Mouse (Mus musculus) gastrocnemius, postnatal 25 days (tissue): ENCODE results near the gene Nog. TPM values are rescaled to one million over a fixed set of nuclear protein-coding genes. Genes with fewer than 3 reads are reported as not detected.

Experiments
- DNase-seq: peaks from one replicate; pipeline ENCODE4 v3.0.0; 2022
- long read RNA-seq, 2 experiments: library from polyadenylated mRNA; stranded (forward); transcript quantifications; one replicate each; pipeline ENCODE4 v2.0.0; 2021
- total RNA-seq, 2 experiments: library from RNA; stranded (reverse); gene quantifications; 1 replicate in 1 of 2; 2 replicates in 1 of 2; pipeline ENCODE4 v1.2.3; 2021

Gene Nog
- 1 to 10 TPM; 1.6 TPM for total RNA-seq
- long read RNA-seq, experiment 1, partial matches to known transcripts = 0 of 2 reads
- long read RNA-seq, experiment 1, other reads (novel, unspliced or antisense) = 0 of 2 reads
- long read RNA-seq, experiment 2, partial matches to known transcripts = 0 of 1 reads
- long read RNA-seq, experiment 2, other reads (novel, unspliced or antisense) = 0 of 1 reads

DNA sequence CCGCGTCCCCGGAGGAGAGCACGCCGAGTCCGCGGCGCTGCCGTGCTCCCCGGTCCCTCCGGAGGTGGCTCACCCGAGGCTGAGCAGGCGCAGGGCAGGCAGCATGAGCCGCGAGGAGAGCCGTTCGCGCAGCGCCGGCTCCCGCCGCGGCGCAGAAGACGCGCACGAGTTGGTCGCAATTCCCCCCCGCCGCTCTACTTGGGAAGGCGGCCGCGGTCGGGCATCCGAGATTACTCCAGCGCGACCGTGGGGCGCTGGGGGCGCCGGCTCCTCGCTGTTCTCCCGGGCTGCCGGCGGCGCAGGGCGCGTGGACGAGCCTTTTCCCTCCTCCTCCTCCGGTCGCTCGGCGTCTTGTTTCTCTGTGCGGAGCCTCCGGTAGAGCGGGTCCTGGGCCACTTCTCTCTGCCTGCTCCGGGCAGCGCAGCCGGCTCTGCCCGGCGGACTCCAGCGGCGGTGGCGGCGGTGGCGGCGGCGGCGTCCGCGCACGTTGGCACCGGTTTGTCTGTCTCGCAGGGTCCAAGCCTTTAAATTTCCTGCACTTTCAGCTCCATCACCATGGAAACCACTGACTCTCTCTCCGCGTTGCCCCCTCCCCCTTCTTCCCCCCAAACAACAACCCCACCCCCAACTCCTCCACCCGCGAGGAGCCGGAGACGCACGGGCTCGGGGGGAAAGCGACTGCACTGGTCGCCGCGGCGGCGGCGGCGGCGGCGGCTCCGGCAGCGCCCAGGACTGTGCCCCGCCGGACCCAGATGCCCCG, at the start of gene Nog:
Gene Nog, minus strand, starts transcription at position 277 of the 760 bp plus-strand sequence.
- DNase-seq = peak; percentile 23

DNA sequence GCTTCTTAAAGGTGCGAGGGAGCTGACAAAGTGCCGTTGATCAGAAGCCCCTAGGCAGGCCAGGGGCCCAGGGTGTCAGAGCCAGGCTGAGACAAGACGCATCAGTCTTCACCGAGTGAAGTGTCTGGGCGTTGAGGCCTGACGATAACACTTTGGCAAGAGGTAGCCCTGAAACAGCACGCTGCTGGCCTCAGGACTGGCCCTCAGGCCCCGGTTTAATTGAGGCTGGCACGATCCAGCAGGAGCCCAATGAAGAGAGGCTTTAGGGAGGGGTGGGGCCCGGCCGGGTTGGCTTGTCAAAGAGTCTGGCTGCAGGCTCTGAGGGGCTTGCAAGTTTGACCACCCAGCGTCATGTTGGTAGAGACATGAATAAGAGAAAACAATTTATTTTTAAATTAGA, 38.1 kb upstream of the Nog start:
- no peak for DNase-seq

DNA sequence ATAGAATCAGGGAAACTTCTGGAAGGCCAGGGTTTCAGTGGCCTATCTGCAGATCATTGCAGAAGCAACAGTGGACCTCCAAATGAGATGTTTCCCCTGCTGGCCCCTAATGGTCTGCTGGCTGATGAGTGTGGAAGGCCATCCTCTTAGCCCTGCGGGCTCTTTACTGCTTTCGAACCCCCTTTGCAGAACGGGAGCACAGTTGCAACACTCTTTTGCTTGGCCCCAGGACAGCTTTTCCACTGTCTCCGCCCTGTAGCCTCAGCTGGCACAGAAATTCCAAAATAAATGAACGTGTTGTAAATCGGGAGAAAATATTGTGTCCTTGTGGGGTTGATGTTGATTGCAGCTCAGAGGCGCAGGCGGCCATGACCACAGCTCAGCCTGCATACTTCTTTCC, 37.7 kb upstream of the Nog start:
- no peak for DNase-seq

DNA sequence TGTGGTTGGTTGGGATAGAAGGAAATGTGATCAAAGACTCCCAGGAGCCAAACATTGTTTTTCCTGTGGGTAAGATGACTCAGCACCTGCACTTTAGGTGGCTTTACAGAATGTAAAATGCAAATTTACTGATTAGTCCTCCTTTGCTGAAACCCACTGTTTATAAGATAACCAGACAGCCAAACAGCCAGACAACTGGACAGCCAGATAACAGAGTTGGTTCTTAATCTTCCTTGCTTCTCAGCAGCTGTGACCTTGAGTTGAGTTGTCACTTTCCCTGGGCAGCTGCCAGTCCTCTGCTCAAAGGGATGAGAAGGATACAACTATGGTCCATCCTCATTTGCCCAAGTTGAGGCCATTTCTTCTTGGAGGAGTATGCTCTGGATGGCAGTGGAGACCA, 35.8 kb upstream of the Nog start:
- no peak for DNase-seq

DNA sequence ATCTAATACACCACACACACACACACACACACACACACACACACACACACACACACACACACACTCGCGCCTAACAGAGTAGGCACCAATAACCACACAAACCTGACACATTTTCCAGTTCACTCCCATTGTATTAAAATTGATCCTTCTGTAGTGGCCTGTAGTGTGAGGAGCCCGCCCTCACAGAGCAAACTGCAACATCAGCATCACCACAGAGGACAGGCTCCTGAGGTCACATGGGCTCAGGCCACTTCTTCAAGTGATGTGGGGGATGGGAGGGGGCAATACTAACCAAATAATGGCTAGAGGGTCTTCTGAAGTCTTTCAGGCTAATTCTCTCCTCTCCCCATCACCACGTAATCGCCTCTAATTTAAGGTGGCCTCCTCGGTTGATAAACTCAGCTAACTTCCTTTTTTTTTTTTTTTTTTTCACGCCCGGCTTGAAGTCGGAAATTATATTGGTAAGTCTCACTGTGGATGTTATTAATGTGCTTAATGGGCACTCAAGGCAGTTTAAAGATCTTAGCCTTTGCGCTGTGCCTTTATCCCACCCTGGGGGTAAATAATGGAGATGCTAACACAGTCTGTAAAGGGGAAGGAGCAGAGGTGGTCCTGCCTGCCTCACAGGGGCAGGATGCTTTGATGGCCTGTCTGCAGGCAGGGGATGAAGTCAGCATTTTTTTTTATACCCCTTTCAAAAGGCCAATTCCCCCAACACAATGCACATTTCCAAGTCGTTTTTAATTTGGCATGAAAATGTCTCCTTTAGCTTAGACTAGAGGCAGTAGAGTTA, 25.2 kb upstream of the Nog start:
- no peak for DNase-seq

DNA sequence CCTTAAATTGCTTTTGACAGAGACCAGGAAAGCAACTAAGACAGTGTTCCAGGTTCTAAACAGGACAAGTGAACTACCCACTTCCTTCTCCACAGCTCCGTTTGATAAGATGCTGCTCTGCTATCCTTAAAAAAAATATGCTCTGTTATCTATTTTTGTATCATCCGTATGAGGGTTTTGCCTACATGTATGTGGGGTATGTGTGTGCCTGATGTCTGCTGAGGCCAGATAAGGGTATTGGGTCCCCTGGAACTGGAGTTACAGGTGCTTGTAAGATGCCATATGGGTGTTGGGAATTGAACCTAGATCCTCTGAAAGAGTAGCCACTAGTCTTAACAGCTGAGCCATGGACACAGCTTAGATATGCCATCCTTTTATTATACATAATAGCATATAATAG, 19.6 kb upstream of the Nog start:
- DNase-seq = no peak

DNA sequence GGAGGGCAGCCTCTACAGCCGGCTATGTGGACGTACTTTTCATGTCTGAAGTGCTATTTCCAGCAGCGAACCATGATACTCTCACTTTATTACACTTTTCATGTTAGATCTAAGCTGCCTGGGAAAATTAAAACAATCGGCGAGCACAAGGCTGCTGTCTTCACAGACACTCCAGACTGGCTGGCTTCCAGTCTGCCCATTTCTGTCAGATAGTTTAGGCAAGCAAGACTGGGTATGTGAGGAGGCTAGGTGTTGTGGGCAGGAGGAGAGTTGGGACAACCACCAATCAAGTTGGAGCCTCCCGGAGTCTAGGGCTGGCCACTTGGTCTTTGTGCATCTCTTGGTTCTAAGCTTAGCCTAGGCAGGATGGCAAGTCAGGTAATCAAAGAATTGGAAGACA, 17.5 kb upstream of the Nog start:
- no peak for DNase-seq

DNA sequence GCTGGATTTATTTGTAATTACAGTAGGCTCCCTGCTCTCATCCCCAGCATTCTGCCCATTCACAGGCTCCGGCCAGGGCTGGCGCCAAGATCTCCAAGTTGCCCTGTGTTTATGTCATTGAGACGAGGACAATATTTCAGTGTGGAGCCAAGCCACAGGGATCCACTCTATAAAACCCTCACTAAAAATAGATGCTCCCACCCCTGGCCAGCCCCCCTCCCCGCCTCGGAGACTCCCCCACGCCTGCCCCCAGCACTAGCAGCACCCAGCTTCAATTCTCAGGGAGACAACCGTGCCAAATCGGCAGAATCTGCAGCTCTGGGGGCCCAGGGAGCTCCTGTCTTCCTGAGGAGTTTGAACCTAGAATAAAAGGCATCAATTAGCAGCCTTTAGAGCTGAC, 16.2 kb upstream of the Nog start:
- DNase-seq = no peak

DNA sequence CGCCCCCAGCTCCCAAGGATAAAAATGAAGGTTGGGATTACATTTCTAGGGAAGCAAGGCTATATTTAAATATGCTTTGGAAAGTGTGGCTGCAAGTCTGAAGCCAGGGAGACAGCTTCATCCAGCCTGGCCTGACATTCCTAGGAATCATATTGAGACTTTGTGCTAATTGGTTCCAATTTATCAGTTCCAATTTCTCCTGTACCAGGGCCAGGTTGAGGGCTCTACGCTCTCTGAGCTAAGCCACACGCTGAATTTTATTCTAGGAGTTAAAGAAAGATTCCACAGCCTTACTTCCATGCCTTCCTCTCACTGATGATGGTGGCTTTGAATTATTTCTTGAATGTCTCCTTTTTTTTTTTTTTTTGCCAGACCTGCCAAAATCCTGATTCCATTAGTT, 15.6 kb upstream of the Nog start:
- DNase-seq = no peak

DNA sequence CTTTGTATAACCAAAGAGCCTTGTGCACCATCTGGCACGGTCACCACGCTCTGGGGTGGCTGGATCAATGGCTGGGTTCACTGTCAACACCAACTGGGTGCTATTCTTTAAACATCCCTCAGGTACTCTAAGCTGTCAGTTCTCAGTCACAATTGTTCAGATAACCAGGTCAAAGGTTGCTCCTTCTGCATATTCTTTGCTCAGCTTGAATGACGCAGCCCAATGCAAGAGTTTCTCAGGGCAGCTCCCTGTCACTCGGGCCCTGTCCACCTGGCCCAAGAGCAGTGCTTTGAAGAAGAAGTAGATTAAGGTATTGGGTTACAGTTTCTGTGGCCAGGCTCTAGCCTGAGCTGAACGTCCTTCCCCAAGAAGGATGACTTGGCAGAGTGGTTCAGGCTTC, 12.2 kb upstream of the Nog start:
- DNase-seq = no peak

DNA sequence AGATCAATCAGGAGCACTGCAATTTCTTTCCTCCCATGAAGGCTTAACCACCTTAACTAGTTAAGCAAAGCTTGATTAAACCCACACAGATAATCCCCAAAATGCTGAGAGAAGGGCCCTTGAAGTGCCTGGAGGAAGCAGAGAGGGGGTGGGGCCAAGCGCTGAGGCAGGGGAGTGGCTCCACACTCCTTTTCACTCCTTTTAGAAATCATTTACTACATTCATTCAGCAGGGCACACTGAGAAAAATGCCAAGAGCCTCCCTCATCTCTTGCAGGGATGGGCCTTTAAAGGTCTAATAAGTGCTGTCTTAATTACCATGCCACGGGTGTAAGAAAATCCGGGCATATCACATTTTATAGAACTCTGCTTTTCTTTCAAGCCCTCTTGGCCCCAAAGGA, 10.2 kb upstream of the Nog start:
- DNase-seq = no peak

DNA sequence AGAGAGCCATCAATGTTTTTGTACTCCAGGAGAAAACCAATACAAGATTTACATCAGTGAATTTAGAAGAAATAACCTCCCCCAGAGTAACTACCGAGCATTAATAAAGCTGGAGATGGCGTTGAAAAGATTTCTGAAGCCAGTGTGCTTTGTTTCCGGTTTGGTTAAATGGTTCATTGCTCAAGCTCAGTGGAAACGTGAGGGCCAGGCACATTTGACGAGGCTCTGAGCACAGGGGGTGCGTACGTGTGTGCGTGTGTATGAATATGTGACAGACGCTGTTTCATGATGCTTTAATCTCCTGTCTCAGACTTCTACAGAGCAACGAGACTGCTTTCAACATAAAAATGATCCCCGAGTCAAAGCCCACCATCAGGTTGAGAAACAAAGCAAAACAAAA, 8.1 kb upstream of the Nog start:
- no peak for DNase-seq

DNA sequence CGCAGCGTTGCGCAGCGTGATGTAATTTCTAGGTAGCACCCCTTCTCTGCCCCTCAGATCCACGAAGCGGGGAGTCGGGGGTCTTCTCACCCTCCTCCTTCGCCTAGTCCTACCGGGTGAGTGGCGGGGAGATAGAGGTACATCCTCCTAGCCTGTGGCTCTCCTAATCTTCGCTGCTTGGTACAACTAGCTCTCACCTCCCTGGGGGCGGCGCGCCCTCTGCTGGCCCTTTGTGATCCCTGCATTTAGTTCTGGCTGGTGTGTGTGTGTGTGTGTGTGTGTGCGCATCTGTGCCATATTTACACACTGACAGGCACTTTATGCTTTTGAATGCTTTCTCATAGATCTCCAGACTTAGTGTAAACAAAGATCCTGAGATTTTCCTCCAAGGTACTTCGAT, 1.3 kb upstream of the Nog start:
- DNase-seq = peak; percentile 76

DNA sequence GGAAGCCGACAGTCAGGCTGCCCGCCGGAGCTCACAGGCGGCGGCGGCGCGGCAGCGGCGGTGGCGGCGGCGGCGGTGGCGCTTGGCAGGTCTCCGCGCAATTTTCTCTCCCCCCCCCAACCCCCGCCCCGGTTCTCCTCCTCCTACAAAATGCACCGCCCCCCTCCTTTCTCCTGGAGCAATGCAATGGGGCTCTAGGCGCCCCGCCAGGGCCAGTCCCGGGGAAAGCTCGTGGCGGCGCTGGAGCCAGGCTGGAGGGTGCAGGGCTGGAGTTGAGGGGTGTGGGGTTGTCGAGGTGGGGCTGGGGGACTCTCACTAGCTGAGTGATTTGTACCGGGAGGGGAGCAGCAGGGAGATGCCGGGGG, 666 bp upstream of the Nog start:
- peak; percentile 55 for DNase-seq

DNA sequence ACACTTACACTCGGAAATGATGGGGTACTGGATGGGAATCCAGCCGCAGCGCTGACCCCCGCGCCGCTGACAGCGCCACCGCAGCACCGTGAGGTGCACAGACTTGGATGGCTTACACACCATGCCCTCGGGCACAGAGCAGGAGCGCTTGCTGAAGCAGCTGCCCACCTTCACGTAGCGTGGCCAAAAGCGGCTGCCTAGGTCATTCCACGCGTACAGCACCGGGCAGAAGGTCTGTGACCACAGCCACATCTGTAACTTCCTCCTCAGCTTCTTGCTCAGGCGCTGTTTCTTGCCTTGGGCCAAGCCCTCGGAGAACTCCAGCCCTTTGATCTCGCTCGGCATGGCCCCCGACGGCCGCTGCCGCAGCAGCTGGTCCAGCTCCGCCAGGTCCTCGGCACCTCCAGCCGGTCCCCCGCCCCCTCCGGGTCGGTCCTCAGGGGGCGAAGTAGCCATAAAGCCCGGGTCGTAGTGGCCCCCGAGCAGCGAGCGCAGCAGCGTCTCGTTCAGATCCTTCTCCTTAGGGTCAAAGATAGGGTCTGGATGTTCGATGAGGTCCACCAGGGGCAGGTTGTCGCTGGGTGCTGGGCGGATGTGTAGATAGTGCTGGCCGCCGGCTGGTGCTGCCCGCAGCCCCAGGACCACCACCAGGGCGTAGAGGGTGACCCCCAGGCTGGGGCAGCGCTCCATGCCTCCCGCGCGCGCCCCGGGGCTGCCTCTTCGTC, 639 bp downstream of the Nog start:
- DNase-seq = peak; percentile 9

DNA sequence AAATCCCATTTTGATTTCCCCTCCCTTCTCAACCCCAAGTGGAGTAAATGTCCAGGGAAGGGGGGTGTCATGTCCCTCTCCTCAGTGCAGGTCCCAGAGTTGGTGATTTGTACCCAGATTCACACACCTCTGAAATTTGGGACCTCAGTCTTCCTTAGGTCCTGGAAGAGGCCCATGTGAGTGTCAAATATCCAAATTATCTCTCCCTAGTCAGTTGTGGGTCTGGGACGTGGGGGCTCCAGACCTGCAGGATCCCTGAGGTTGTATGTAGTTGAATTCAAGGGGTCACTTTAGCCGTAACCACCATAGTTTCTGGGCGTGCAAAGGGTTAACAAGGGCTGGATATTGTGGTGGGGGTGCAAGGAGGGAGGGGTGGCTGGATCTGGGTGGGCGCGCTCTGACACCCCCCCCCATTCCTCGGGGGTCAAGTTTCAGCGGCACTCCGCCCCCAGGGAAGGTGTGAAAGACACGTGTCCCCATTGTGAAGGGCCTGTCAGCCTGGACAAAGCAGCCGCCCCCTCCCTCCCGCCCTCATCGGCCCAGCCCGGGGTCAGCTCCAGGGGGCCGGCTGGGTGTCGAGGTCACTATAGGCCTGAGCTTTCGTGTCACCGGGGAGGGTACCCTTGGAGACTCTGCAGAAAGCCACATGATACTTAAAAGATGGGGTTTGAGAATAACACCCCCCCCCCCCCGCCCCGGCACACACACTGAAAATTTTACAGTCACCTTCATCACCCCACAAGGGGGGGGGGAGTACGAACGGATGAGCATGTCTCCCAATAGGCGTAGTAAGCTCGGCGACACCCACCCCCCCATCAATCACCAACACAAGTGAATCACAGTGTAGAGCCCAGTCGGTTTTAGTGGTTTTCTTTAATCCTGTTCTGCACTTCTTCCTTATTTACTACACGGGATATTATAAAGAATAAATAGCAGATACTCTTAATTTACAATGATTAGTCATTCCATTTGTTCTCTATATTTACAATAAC, 2.1 kb downstream of the Nog start:
- no peak for DNase-seq

DNA sequence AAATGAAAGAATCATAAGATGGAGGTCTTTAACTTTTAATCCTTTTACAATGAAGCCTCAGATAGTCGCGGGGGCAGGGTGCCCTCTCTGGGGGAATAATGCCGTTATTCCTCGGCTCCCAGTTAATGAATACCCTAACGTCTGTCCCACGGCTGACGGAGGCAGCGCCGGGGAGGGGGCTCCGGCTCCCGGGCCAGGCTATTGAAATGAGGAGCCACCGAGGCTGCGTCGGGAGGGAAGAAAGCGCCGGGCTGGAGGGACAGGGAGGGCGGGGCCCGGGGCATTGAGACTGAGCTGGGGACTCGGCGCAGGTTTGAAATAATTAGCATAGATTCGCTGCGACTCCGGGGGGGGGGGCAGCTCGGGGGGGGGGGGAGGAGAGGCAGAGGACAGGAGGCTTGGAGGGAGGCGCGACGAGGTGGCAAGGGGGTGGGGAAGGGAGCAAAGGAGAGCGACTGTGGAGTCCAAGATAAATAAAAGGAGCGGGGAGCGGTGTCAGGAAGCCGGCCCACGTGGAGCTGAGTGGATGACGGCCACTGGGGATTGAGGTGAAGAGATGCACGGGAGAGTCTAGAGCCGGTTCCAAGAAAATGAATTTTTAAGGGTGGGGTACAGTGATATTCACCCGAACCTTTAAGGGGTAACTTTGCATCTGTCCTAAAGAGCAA, 2.9 kb downstream of the Nog start:
- peak; percentile 6 for DNase-seq

DNA sequence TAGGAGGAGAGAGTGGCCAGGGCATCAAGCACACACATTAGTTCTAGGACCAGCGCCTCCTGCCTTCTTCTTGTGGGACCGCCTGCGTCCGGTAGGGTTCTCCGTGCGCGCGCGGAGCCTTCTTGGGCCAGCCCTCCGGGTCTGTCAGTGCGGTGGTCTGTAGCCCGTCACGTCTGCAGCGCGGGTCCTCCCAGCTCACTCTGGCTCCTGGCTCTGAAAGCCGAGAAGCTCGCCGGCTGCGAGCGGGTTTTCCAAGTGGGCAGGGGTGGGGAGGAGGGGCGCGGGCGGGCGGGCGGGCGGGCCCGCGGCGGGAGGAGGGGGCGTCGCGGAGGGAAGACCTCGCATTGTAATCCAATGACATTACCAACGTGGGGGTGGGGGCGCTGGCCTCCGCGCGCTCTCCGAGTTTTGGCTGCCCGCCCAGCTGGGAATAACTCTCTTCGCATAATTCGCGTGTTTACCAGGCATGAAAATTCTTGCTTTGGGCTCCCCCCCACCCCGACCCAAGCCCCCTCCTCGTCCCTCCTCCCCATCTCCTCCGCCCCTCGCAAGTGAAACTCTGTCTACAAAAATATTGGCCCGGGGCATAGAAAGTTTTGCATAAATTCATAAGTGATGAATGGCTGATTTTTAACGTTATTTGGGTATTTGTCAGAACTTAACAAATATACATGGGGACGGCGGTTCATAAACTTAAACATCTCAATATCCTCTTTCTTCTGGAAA, 3.7 kb downstream of the Nog start:
- DNase-seq = no peak

DNA sequence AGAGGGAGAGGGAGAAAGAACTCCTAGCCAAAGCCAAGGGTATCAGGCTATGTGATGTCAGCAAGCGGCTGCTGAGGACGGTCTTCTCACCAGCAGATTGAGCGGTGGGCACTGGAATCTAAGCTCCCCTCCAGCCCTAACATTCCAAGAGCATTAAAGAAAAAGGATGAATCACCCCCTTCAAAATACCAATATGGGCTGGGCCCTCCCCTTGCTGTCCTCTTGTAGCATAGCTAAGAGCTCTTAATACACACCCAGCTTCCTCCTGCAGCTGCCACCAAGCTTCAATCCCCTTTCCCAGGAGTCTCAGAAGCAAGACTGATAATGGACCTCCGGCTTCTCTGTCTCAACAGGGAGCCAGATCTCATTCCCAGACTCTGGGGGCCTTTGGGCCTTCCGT, 4.6 kb downstream of the Nog start:
- DNase-seq = no peak

DNA sequence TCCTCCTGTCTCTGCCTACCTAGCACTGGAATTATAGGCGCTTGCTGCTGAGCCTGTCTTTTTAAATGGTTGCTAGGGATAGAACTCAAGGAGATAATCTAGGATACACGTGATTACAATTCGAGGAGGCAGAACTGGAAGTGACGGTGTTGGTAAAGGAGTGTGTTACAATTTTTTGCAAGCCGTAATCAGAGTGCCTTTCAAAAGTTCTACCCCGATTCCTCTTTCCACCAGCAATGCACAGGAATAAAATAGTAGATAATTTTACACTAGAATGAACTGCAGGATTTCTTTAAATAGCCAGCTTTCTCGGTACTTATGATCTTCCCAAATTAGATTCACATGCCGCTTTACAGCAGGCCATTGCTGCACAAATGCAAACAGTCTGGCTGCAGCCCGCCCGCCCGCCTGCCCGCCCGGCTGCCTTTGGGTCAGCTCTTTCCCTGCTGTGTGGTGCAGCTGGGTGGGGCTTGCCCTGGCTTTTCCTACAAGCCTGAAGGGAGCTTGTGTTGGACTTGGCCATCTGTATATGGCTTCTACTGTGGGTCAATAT, 32.2 kb downstream of the Nog start:
- DNase-seq = no peak
